Mouse (Mus musculus) limb, embryonic 13.5 days (tissue): ENCODE data around the gene Soga1. TPM values are rescaled to one million over a fixed set of nuclear protein-coding genes. Genes with fewer than 3 reads are reported as not detected.

Source experiments
- ATAC-seq: fragments of 200-750 bp; cut with Nextera tagmentation; 2 replicates; pipeline ENCODE4 v1.8.0; 2017; ENCODE audit warnings: low read depth, moderate number of reproducible peaks, moderate TSS enrichment; ENCODE audit not compliant: low FRiP score
- H3K27ac ChIP-seq: fragments of 300-500 bp; sonication (generic); 2 replicates; pipeline ENCODE4 v1.5.1; 2015; ENCODE audit warnings: inconsistent platforms, mild to moderate bottlenecking, moderate library complexity
- H3K27me3 ChIP-seq: fragments of 300-500 bp; sonication (generic); 2 replicates; pipeline ENCODE4 v1.6.1; 2015; ENCODE audit warnings: mild to moderate bottlenecking, inconsistent platforms
- H3K36me3 ChIP-seq: fragments of 300-500 bp; sonication (generic); 2 replicates; pipeline ENCODE4 v1.6.1; 2015; ENCODE audit warnings: inconsistent platforms, mild to moderate bottlenecking, moderate library complexity
- H3K4me1 ChIP-seq: fragments of 300-500 bp; sonication (generic); 2 replicates; pipeline ENCODE4 v1.6.1; 2015; ENCODE audit warnings: inconsistent platforms
- H3K4me2 ChIP-seq: fragments of 300-500 bp; sonication (generic); replicated peaks from 2 replicates; pipeline ENCODE4 v1.6.1; 2015; ENCODE audit warnings: inconsistent platforms, mild to moderate bottlenecking, moderate library complexity
- H3K4me3 ChIP-seq: fragments of 300-500 bp; sonication (generic); 2 replicates; pipeline ENCODE4 v1.5.1; 2015; ENCODE audit warnings: moderate library complexity, mild to moderate bottlenecking, inconsistent platforms
- H3K9ac ChIP-seq: fragments of 300-500 bp; sonication (generic); 2 replicates; pipeline ENCODE4 v1.6.1; 2015; ENCODE audit warnings: mild to moderate bottlenecking, inconsistent platforms
- H3K9me3 ChIP-seq: fragments of 300-500 bp; sonication (generic); 2 replicates; pipeline ENCODE4 v1.6.1; 2016; ENCODE audit warnings: inconsistent platforms
- WGBS: fragments of 180-500 bp; shearing (Covaris S2); methylation state at CpG from one replicate; pipeline ENCODE4 v1.1.7; 2015; 5-methylcytosine and 5-hydroxymethylcytosine counted together
- polyA plus RNA-seq: library from polyadenylated mRNA; unstranded; fragments of >200 nt; fragmentation: Nextera tagmentation; extraction: Ambion mirVana; gene quantifications from 2 replicates; pipeline ENCODE4 v1.2.1, GENCODE M21; 2015

The Soga1 gene
- polyA plus RNA-seq, 1 experiment from 2014 or later, result 4.2 TPM

GRCm38 (mm10) chr2:156991470-156992319 lies 87.4 kb downstream of the Soga1 start, which contains the start of gene Ndrg3:
Gene Ndrg3 (minus strand): TSS chr2:156992056.
- Histone ChIP-seq H3K27me3 (no peaks in the 10 kb centered on the region), H3K4me3 (peak within 1 kb of the TSS; percentile 87), H3K4me2 (peak within 1 kb of the TSS; percentile 93), H3K9me3 (no peaks in the 10 kb centered on the region), H3K9ac (peak within 1 kb of the TSS; percentile 92), H3K4me1 (peaks cover 11% of the 10 kb centered on the region), H3K27ac (0 out of 2 replicates have a peak within 1 kb of the TSS, but pooled peaks have one; percentile 44), H3K36me3 (peaks cover 25% of the 10 kb centered on the region)
- ATAC-seq, result peak; percentile 97
- under 1% methylated on average over 57 of the region's 66 CpGs for WGBS

GRCm38 (mm10) chr2:156990727-156991431 lies 88.2 kb downstream of the Soga1 start:
- H3K4me3 ChIP-seq, result peak overlapping the region; percentile 87
- no peak for ATAC-seq
- H3K9ac ChIP-seq, result peak overlapping the region; percentile 92
- peaks cover 17% of the 10 kb centered on the region for H3K36me3 ChIP-seq
- H3K4me2 ChIP-seq, result peak overlapping the region; percentile 93
- peaks cover 11% of the 10 kb centered on the region for H3K4me1 ChIP-seq
- H3K9me3 ChIP-seq, result no peaks in the 10 kb centered on the region
- H3K27me3 ChIP-seq, result no peaks in the 10 kb centered on the region
- 4% methylated on average over 16 of the region's 16 CpGs for WGBS
- H3K27ac ChIP-seq, result no peak overlapping the region

DNA sequence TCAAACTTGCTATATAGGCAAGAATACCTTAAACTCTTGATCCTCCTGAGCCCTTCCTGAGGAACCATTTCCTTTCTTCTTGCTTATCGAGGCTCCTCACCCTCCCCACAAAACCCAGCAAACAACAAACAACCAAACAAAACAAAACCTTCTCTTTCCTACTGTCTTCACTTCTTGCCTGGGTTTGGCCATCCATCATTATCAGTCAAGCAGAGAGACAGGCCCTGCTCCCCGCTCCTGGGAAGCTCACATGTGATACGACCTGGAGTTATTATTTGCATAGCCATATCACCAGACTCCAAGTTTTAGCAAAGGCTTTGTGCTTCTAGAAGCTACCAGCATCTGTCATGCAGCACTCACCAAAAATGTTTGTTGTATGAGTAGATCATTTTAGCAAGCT lies 91.7 kb downstream of the Soga1 start:
- H3K4me2 ChIP-seq, result no peak overlapping the region
- peaks cover 11% of the 10 kb centered on the region for H3K4me1 ChIP-seq
- no peak for ATAC-seq
- no peak overlapping the region for H3K4me3 ChIP-seq
- H3K36me3 ChIP-seq, result no peaks in the 10 kb centered on the region
- H3K9me3 ChIP-seq, result no peaks in the 10 kb centered on the region
- H3K27me3 ChIP-seq, result no peaks in the 10 kb centered on the region
- no peak overlapping the region for H3K27ac ChIP-seq
- no peak overlapping the region for H3K9ac ChIP-seq
- WGBS, result 68% methylated on average over 3 of the region's 3 CpGs

- Histone ChIP-seq H3K27ac (no peak overlapping the region), H3K9me3 (no peaks in the 10 kb centered on the region), H3K36me3 (no peaks in the 10 kb centered on the region), H3K4me1 (no peaks in the 10 kb centered on the region; the same call in 1 of the 2 replicates), H3K4me3 (no peak overlapping the region), H3K9ac (no peak overlapping the region), H3K27me3 (no peaks in the 10 kb centered on the region), H3K4me2 (no peak overlapping the region)
- ATAC-seq, result no peak
- 77% methylated on average over 2 of the region's 2 CpGs for WGBS
These were observed 96.2 kb downstream of the Soga1 start for GRCm38 (mm10) chr2:156982864-156983263.

- no peak for ATAC-seq
- H3K36me3 ChIP-seq, result no peaks in the 10 kb centered on the region
- no peaks in the 10 kb centered on the region for H3K9me3 ChIP-seq
- H3K4me3 ChIP-seq, result no peak overlapping the region
- no peaks in the 10 kb centered on the region for H3K27me3 ChIP-seq
- H3K4me1 ChIP-seq, result no peaks in the 10 kb centered on the region; the same call in 1 of the 2 replicates
- no peak overlapping the region for H3K9ac ChIP-seq
- WGBS, result 82% methylated on average over 4 of the region's 4 CpGs
- no peak overlapping the region for H3K27ac ChIP-seq
- H3K4me2 ChIP-seq, result no peak overlapping the region
These were observed 97.8 kb downstream of the Soga1 start for GRCm38 (mm10) chr2:156981291-156981690.

DNA sequence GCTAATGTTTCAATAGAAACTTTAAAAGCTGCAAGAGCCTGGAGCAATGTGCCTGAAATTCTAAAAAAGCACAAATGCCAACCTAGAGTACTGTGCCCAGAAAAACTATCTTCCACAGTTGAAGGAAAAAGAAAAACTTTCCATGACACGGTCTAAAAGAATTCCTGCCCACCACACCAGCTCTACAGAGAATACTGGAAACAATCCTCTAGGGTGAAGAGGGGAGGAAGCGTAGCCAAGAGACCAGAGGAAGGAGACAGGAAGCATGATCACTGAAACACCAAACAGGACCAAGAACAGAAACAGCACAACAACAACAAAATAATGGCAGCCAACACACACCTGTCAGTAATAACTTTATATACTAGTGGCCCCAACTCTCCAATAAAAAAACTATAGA lies 99.0 kb downstream of the Soga1 start:
- WGBS, result 85% methylated on average over 2 of the region's 2 CpGs
- ATAC-seq, result no peak

DNA sequence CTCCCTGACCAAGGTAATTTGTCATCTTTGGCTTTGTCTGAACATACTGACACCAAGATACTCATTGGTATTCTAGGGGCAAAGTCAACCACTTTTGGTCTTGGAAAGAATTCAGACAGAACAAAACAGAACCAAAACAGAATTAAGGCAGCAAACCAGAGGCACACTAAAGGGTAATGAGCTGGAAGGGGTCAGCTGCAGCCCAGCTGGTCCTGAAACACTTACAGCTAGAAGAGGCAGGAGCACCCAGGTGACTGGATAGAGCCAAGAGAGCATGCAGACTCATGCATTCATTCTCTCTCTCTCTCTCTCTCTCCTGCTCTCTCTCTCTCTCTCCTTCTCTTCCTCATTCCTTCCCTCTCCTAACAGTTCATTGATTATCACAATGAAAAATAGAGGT lies 102.3 kb downstream of the Soga1 start:
- Histone ChIP-seq H3K27me3 (no peaks in the 10 kb centered on the region), H3K9ac (no peak overlapping the region), H3K4me3 (no peak overlapping the region), H3K4me2 (no peak overlapping the region), H3K27ac (no peak overlapping the region), H3K4me1 (no peaks in the 10 kb centered on the region; the same call in 1 of the 2 replicates), H3K36me3 (no peaks in the 10 kb centered on the region), H3K9me3 (no peaks in the 10 kb centered on the region)
- ATAC-seq, result no peak

More for the DNA sequence above, 99.0 kb downstream of the Soga1 start:
- H3K27ac ChIP-seq, result 0 out of 2 replicates have a peak overlapping the region, but pooled peaks have one; percentile 28
- H3K36me3 ChIP-seq, result no peaks in the 10 kb centered on the region
- H3K9me3 ChIP-seq, result no peaks in the 10 kb centered on the region
- no peaks in the 10 kb centered on the region; the same call in 1 of the 2 replicates for H3K4me1 ChIP-seq
- H3K4me2 ChIP-seq, result no peak overlapping the region
- no peaks in the 10 kb centered on the region for H3K27me3 ChIP-seq
- H3K9ac ChIP-seq, result no peak overlapping the region
- H3K4me3 ChIP-seq, result no peak overlapping the region

- Histone ChIP-seq H3K27me3 (no peaks in the 10 kb centered on the region), H3K9ac (no peak overlapping the region), H3K36me3 (no peaks in the 10 kb centered on the region), H3K27ac (no peak overlapping the region), H3K4me1 (no peaks in the 10 kb centered on the region; the same call in 1 of the 2 replicates), H3K4me3 (no peak overlapping the region), H3K4me2 (no peak overlapping the region), H3K9me3 (no peaks in the 10 kb centered on the region)
- no peak for ATAC-seq
- 62% methylated on average over 2 of the region's 2 CpGs for WGBS
These were observed 104.1 kb downstream of the Soga1 start for GRCm38 (mm10) chr2:156974967-156975366.

- H3K4me1 ChIP-seq, result no peaks in the 10 kb centered on the region
- H3K27ac ChIP-seq, result no peak overlapping the region
- H3K9ac ChIP-seq, result no peak overlapping the region
- H3K36me3 ChIP-seq, result no peaks in the 10 kb centered on the region
- no peak overlapping the region for H3K4me2 ChIP-seq
- no peak for ATAC-seq
- no peaks in the 10 kb centered on the region for H3K27me3 ChIP-seq
- H3K9me3 ChIP-seq, result no peaks in the 10 kb centered on the region
- H3K4me3 ChIP-seq, result no peak overlapping the region
- WGBS, result 81% methylated on average over 5 of the region's 5 CpGs
These were observed 105.5 kb downstream of the Soga1 start for GRCm38 (mm10) chr2:156973316-156974100.

DNA sequence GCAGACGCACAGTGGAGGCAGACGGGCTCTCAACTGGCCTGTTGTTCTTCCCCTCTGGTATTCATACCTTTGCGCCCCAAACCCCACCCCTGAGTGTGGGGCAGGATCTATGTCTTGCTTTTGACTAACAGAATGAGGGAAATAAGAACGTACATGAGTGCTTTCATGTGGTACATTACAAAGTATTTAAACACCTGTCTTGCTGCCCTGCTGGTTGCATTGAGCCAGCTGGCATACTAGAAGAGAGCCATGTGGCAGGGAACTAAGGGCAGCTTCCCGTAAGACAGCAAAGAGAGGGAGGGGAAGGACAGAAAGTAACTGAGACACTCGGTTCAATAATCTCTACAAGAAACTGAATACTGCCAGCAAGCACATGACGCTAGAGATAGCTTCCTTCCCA lies 108.8 kb downstream of the Soga1 start:
- Histone ChIP-seq H3K27ac (no peak overlapping the region), H3K4me2 (no peak overlapping the region), H3K9ac (no peak overlapping the region), H3K27me3 (no peaks in the 10 kb centered on the region), H3K36me3 (no peaks in the 10 kb centered on the region), H3K4me1 (no peaks in the 10 kb centered on the region), H3K9me3 (no peaks in the 10 kb centered on the region), H3K4me3 (no peak overlapping the region)
- no peak for ATAC-seq
- WGBS, result 79% methylated on average over 7 of the region's 7 CpGs

GRCm38 (mm10) chr2:156968501-156968900 lies 110.6 kb downstream of the Soga1 start:
- no peaks in the 10 kb centered on the region for H3K36me3 ChIP-seq
- 81% methylated on average over 4 of the region's 4 CpGs for WGBS
- no peak overlapping the region for H3K4me3 ChIP-seq
- no peaks in the 10 kb centered on the region for H3K27me3 ChIP-seq
- no peak overlapping the region for H3K9ac ChIP-seq
- H3K27ac ChIP-seq, result no peak overlapping the region
- no peak for ATAC-seq
- no peaks in the 10 kb centered on the region for H3K9me3 ChIP-seq
- no peaks in the 10 kb centered on the region for H3K4me1 ChIP-seq
- H3K4me2 ChIP-seq, result no peak overlapping the region

DNA sequence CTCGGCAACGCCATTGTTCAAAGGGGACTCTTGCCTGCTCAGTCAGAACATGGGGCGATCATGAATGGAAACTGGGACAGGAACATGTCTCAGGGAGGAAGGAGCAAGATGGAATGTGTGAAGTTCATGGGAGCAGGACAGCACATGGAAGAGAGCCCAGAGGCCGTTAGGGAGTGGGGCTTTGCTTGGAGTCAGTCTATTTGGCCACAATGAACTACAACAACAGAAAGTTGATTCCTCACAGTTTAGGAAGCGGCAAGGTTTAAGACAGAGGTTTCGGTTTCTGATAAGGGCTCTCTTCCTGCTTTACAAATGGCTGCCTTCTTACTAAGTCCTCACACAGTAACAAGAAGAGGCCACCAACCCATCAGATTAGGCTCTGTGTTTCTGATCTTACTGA lies 111.7 kb downstream of the Soga1 start:
- no peak for ATAC-seq
- no peak overlapping the region for H3K4me2 ChIP-seq
- H3K9ac ChIP-seq, result no peak overlapping the region
- no peak overlapping the region for H3K27ac ChIP-seq
- H3K4me3 ChIP-seq, result no peak overlapping the region
- no peaks in the 10 kb centered on the region for H3K27me3 ChIP-seq
- no peaks in the 10 kb centered on the region for H3K9me3 ChIP-seq
- no peaks in the 10 kb centered on the region for H3K4me1 ChIP-seq
- H3K36me3 ChIP-seq, result no peaks in the 10 kb centered on the region
- 88% methylated on average over 6 of the region's 6 CpGs for WGBS
